Mouse (Mus musculus) adrenal gland, postnatal 10 days (tissue): ENCODE measurements around the gene Cntn5. TPM values are rescaled to one million over a fixed set of nuclear protein-coding genes. Genes with fewer than 3 reads are reported as not detected.

ENCODE experiments used
- DNase-seq: peaks from one replicate; pipeline ENCODE4 v3.0.0; 2021; ENCODE audit warnings: mixed read lengths
- long read RNA-seq, 2 experiments: library from polyadenylated mRNA; stranded (forward); transcript quantifications; one replicate each; pipeline ENCODE4 v2.0.0; 2021
- total RNA-seq, 2 experiments: library from RNA; stranded (reverse); gene quantifications; 2 replicates each; pipeline ENCODE4 v1.2.3; 2021

Cntn5 gene
- total RNA-seq = 1 to 10 TPM in 1 of 2 experiments, under 1 TPM in 1; 0.63 to 1.2 TPM
- long read RNA-seq, experiment 1, partial matches to known transcripts = 0 of 1 reads
- long read RNA-seq, experiment 1, other reads (novel, unspliced or antisense) = 1 of 1 reads
- long read RNA-seq, experiment 2, partial matches to known transcripts = 1 of 1 reads
- long read RNA-seq, experiment 2, other reads (novel, unspliced or antisense) = 0 of 1 reads

- DNase-seq = peak; percentile 7
Measured at GRCm38 (mm10) chr9:10904616-10905363, at the start of gene Cntn5. Gene Cntn5, minus strand, starts transcription at chr9:10904775.

DNA sequence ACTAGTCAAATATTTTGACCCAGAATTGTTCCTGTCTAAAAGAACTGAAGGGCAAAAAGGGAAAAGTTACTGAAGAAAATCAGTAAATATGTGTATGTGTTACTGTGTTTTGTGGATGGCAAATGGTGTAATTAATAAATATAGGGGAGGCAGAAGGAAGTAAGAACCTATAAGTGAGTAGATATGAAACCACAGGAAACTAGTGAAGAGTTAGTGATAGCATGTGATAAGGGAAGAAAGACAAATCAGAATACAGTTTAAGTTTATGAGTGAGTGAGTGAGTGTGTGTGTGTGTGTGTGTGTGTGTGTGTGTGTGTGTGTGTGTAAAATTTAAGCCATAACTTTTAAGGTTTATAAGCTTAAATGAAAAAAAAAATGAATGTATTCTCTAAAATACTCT is 45.9 kb upstream of the Cntn5 start:
- DNase-seq = no peak

GRCm38 (mm10) chr9:10909573-10909972 is 5.0 kb upstream of the Cntn5 start:
- DNase-seq = peak; percentile 73

DNA sequence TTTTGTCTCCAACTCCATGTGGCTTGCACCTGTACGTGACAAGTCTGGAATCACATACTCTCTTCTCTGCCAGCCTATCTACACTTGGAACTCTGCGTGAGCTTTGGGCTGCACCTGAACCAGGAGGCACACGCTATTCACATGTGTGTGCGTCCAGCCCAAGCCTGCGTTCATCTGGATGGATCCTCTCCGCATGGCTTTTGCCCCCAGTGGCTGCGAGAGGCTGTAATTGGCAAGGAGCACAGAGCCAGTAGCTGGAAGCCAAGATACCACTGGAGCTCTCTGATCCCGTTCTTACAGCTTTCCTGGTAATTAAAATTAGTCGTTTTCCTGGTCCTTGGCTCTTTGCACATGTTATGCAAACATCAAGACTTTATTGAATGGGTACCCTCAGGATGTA is 1.1 kb upstream of the Cntn5 start:
- DNase-seq = no peak

- DNase-seq = no peak
Measured at GRCm38 (mm10) chr9:10879758-10880157, 24.8 kb downstream of the Cntn5 start.

- DNase-seq = peak; percentile 40
Measured at GRCm38 (mm10) chr9:10873881-10874280, 30.7 kb downstream of the Cntn5 start.

GRCm38 (mm10) chr9:10856204-10856892 is 48.2 kb downstream of the Cntn5 start:
- no peak for DNase-seq

- DNase-seq = no peak
Measured at GRCm38 (mm10) chr9:10816711-10817110, 87.9 kb downstream of the Cntn5 start.

GRCm38 (mm10) chr9:10797158-10797557 is 107.4 kb downstream of the Cntn5 start:
- no peak for DNase-seq

GRCm38 (mm10) chr9:10795102-10795501 is 109.5 kb downstream of the Cntn5 start:
- no peak for DNase-seq

GRCm38 (mm10) chr9:10731878-10732277 is 172.7 kb downstream of the Cntn5 start:
- DNase-seq = no peak

DNA sequence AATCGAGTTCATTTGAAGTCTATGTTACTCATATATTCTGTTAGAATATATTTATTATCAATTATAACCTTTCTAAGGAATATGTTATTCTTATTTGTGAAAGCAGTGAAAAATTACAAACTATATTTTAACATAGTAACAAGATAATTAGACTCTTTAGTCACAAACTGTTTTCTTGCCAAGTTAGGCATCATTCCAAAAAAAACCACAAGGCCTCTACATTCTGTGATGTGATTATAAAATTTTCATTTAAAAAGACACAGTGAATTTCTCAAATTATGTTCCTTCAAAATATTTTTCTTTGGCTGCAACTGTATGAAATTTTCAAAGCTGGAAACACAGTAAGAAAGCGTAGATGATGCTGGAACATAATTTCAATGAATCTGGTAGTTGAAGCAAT is 180.4 kb downstream of the Cntn5 start:
- no peak for DNase-seq

DNA sequence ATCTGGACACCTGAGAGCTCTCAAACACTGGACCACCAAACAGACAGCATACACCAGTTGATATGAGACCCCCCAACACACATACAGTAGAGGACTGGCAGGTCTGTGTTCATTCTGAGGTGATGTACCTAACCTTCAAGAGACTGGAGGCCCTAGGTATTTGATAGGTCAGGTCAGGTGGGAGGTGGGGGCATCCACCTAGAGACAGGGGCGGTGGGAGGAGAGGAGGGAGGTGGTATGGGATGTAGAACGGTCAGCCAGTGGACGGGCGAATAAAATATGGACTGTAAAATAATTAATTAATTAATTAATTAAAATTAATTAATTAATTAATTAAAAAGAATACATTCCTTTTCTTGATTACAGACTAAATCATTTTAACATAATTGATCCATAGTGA is 182.5 kb downstream of the Cntn5 start:
- no peak for DNase-seq

- peak; percentile 51 for DNase-seq
Measured at GRCm38 (mm10) chr9:10718986-10719385, 185.6 kb downstream of the Cntn5 start.

DNA sequence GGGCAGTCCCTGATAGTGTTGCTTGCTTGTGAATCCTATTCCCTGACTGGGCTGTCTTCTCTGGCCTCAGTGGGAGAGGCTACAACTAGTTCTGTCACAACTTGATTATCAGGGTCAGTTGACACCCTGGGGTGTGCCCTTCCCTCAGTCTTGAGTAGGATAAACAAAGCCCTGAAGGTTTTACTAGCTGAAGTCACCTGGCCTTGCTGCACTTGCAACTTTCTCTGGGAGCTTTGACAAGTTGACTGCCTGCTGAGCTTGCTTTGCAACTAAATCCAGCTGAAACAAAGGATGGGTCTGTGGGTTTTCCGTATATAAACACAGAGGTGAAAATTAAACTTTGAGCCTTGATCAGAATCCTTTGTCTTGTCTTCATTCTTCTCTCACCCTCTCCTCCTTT is 190.9 kb downstream of the Cntn5 start:
- DNase-seq = no peak

- no peak for DNase-seq
Measured at GRCm38 (mm10) chr9:10681646-10682045, 222.9 kb downstream of the Cntn5 start.

GRCm38 (mm10) chr9:10681181-10681580 is 223.4 kb downstream of the Cntn5 start:
- DNase-seq = no peak

- no peak for DNase-seq
Measured at GRCm38 (mm10) chr9:10668676-10669075, 235.9 kb downstream of the Cntn5 start.

DNA sequence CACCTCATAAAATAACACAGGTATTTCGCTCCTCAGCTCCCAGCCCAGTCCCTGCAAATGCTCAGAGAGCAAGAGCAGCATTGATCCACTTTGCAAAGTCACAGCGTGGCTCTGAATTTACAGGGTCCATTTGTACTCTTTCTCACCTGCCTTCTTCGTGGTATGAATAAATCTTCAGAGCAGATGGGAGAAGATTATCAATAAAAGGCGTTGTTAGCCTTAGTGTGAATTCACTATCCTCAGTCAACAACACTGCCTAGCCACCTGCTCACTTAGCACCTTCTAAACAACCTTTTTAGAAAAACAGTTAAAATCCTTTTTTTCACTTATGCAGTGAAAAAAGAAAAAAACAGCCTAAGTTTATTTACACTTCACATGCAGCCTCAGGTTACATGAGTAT is 237.1 kb downstream of the Cntn5 start:
- DNase-seq = no peak

GRCm38 (mm10) chr9:10665756-10666155 is 238.8 kb downstream of the Cntn5 start:
- DNase-seq = no peak

DNA sequence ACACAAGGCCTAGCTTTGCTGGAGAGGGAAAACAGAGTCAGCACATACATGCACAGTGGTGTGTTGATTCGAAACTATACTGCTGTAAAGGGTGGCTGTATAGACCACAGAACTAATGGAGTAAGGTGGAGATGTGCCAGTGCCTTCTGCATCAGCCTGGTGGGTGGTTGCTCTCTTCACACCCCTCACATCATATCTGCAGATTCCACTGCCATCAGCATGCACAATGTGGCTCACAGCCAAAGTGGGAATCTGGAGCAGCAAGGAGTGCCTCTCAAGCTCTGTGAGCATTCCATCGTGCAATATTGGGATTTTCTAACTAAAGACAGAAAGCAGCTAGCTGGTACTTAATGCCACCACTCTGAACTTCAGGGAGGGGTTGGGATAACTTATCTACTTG is 241.5 kb downstream of the Cntn5 start:
- no peak for DNase-seq

DNA sequence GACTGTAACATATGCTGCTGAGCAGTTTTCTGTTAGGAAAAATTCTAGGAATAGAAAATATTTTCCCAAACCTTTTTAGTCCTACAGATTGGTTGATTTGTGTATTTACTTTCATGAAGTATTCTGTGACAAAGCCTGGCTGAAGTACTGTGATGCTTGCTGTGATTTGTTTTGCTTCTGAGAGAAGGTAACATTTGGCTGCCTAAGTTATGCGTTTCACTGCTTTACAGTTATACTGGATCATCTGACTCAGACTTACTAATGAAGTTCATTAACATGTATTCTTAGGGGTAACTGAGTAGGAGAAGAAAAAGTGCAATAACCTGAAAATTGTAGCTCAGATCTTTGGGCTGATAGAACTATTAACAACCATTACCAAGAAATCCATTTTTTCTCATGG is 245.1 kb downstream of the Cntn5 start:
- no peak for DNase-seq

- no peak for DNase-seq
Measured at GRCm38 (mm10) chr9:10658086-10658485, 246.5 kb downstream of the Cntn5 start.
